Mouse (Mus musculus) midbrain, embryonic 16.5 days (tissue): ENCODE results near the gene Plekhh2. TPM values are rescaled to one million over a fixed set of nuclear protein-coding genes. Genes with fewer than 3 reads are reported as not detected.
A peak's percentile ranks its signal among the peaks of the same experiment; 100 is the strongest.

Source experiments
- ATAC-seq: fragments of 200-750 bp; cut with Nextera tagmentation; 2 replicates; pipeline ENCODE4 v1.8.0; 2017; ENCODE audit warnings: moderate TSS enrichment
- H3K27ac ChIP-seq: fragments of 300-500 bp; sonication (generic); 2 replicates; pipeline ENCODE4 v1.5.1; 2014; ENCODE audit warnings: mild to moderate bottlenecking, low read length, mixed read lengths
- H3K27me3 ChIP-seq: fragments of 300-500 bp; sonication (generic); 2 replicates; pipeline ENCODE4 v1.6.1; 2014; ENCODE audit warnings: low read depth, low read length, mixed read lengths; ENCODE audit not compliant: control insufficient read depth, insufficient read depth
- H3K36me3 ChIP-seq: fragments of 300-500 bp; sonication (generic); 2 replicates; pipeline ENCODE4 v1.6.1; 2014; ENCODE audit warnings: mild to moderate bottlenecking, low read length, moderate library complexity, mixed read lengths; ENCODE audit not compliant: control insufficient read depth, insufficient read depth
- H3K4me1 ChIP-seq: fragments of 300-500 bp; sonication (generic); 2 replicates; pipeline ENCODE4 v1.6.1; 2014; ENCODE audit warnings: mild to moderate bottlenecking, low read length, mixed read lengths; ENCODE audit not compliant: control insufficient read depth, insufficient read depth
- H3K4me2 ChIP-seq: fragments of 300-500 bp; sonication (generic); 2 replicates; pipeline ENCODE4 v1.6.1; 2014; ENCODE audit warnings: mild to moderate bottlenecking, low read length, mixed read lengths
- H3K4me3 ChIP-seq: fragments of 300-500 bp; sonication (generic); 2 replicates; pipeline ENCODE4 v1.5.1; 2014; ENCODE audit warnings: low read depth, mild to moderate bottlenecking, low read length, moderate library complexity, mixed read lengths
- H3K9ac ChIP-seq: fragments of 300-500 bp; sonication (generic); 2 replicates; pipeline ENCODE4 v1.6.1; 2014; ENCODE audit warnings: low read depth, low read length, mixed read lengths
- H3K9me3 ChIP-seq: fragments of 300-500 bp; sonication (generic); replicated peaks from 2 replicates; pipeline ENCODE4 v1.6.1; 2014; ENCODE audit warnings: mild to moderate bottlenecking, low read length, mixed read lengths; ENCODE audit not compliant: control insufficient read depth, poor library complexity, severe bottlenecking
- WGBS: fragments of 180-500 bp; shearing (Covaris S2); extraction: QIAGEN DNeasy Blood & Tissue Kit; methylation state at CpG from one replicate; pipeline ENCODE4 v1.1.7; 2014; 5-methylcytosine and 5-hydroxymethylcytosine counted together
- polyA plus RNA-seq: library from polyadenylated mRNA; unstranded; fragments of >200 nt; fragmentation: Nextera tagmentation; extraction: Ambion mirVana; gene quantifications from 2 replicates; pipeline ENCODE4 v1.2.1, GENCODE M21; 2015

Gene Plekhh2
- 1.9 and 2.3 TPM in 2 replicates for polyA plus RNA-seq

GRCm38 (mm10) chr17:84511682-84512515 is at the start of gene Plekhh2:
Gene Plekhh2 (plus strand): TSS chr17:84511895.
- Histone ChIP-seq H3K27me3 (no peaks in the 10 kb centered on the region), H3K4me1 (peaks cover 10% of the 10 kb centered on the region), H3K4me3 (peak within 1 kb of the TSS; percentile 89), H3K9ac (peak within 1 kb of the TSS; percentile 82), H3K9me3 (no peaks in the 10 kb centered on the region), H3K4me2 (peak within 1 kb of the TSS; percentile 96), H3K36me3 (no peaks in the 10 kb centered on the region), H3K27ac (peak within 1 kb of the TSS; percentile 47)
- under 1% methylated on average over 73 of the region's 79 CpGs for WGBS
- ATAC-seq: peak; percentile 95

- Histone ChIP-seq H3K4me3 (peak within 1 kb of the TSS; percentile 96), H3K27me3 (no peaks in the 10 kb centered on the region), H3K27ac (peak within 1 kb of the TSS; percentile 87), H3K4me2 (peak within 1 kb of the TSS; percentile 91), H3K9me3 (no peaks in the 10 kb centered on the region), H3K9ac (peak within 1 kb of the TSS; percentile 95), H3K36me3 (no peaks in the 10 kb centered on the region), H3K4me1 (peaks cover 9% of the 10 kb centered on the region)
- peak; percentile 98 for ATAC-seq
- WGBS: under 1% methylated on average over 67 of the region's 67 CpGs
Measured at GRCm38 (mm10) chr17:84465753-84466608, 45.7 kb upstream of the Plekhh2 start, which contains the start of gene Thada. Gene Thada (minus strand): TSS chr17:84466205.

- Histone ChIP-seq H3K9ac (no peak overlapping the region), H3K36me3 (no peaks in the 10 kb centered on the region), H3K4me1 (no peaks in the 10 kb centered on the region), H3K27me3 (no peaks in the 10 kb centered on the region), H3K9me3 (no peaks in the 10 kb centered on the region), H3K27ac (no peak overlapping the region), H3K4me3 (no peak overlapping the region), H3K4me2 (no peak overlapping the region)
- 58% methylated on average over 4 of the region's 4 CpGs for WGBS
- ATAC-seq: no peak
Measured at GRCm38 (mm10) chr17:84474312-84474711, 37.4 kb upstream of the Plekhh2 start.

GRCm38 (mm10) chr17:84477176-84477575 is 34.5 kb upstream of the Plekhh2 start:
- H3K27me3 ChIP-seq: no peaks in the 10 kb centered on the region
- no peaks in the 10 kb centered on the region for H3K9me3 ChIP-seq
- no peaks in the 10 kb centered on the region for H3K36me3 ChIP-seq
- WGBS: 87% methylated on average over 5 of the region's 5 CpGs
- H3K4me3 ChIP-seq: no peak overlapping the region
- no peak overlapping the region for H3K4me2 ChIP-seq
- no peak overlapping the region for H3K27ac ChIP-seq
- H3K9ac ChIP-seq: no peak overlapping the region
- no peaks in the 10 kb centered on the region for H3K4me1 ChIP-seq
- ATAC-seq: no peak

- ATAC-seq: no peak
- H3K27me3 ChIP-seq: no peaks in the 10 kb centered on the region
- H3K9ac ChIP-seq: no peak overlapping the region
- H3K36me3 ChIP-seq: no peaks in the 10 kb centered on the region
- H3K9me3 ChIP-seq: no peaks in the 10 kb centered on the region
- no peak overlapping the region for H3K4me2 ChIP-seq
- 76% methylated on average over 4 of the region's 4 CpGs for WGBS
- H3K4me1 ChIP-seq: no peaks in the 10 kb centered on the region
- no peak overlapping the region for H3K4me3 ChIP-seq
- H3K27ac ChIP-seq: no peak overlapping the region
Measured at GRCm38 (mm10) chr17:84478276-84478675, 33.4 kb upstream of the Plekhh2 start.

GRCm38 (mm10) chr17:84480464-84481355 is 31.0 kb upstream of the Plekhh2 start:
- Histone ChIP-seq H3K4me3 (no peak overlapping the region), H3K27ac (no peak overlapping the region), H3K9ac (no peak overlapping the region), H3K36me3 (no peaks in the 10 kb centered on the region), H3K4me1 (no peaks in the 10 kb centered on the region), H3K9me3 (no peaks in the 10 kb centered on the region), H3K27me3 (no peaks in the 10 kb centered on the region), H3K4me2 (no peak overlapping the region)
- WGBS: 43% methylated on average over 15 of the region's 15 CpGs
- ATAC-seq: peak; percentile 56; the same call in 1 of the 2 replicates

- WGBS: 87% methylated on average over 3 of the region's 3 CpGs
- no peak for ATAC-seq
- no peak overlapping the region for H3K9ac ChIP-seq
- H3K9me3 ChIP-seq: no peaks in the 10 kb centered on the region
- H3K4me1 ChIP-seq: no peaks in the 10 kb centered on the region
- H3K4me3 ChIP-seq: no peak overlapping the region
- no peak overlapping the region for H3K4me2 ChIP-seq
- H3K27me3 ChIP-seq: no peaks in the 10 kb centered on the region
- H3K27ac ChIP-seq: no peak overlapping the region
- no peaks in the 10 kb centered on the region for H3K36me3 ChIP-seq
Measured at GRCm38 (mm10) chr17:84482831-84483230, 28.9 kb upstream of the Plekhh2 start.

- no peak overlapping the region for H3K9ac ChIP-seq
- H3K4me1 ChIP-seq: no peaks in the 10 kb centered on the region
- H3K36me3 ChIP-seq: no peaks in the 10 kb centered on the region
- H3K27me3 ChIP-seq: no peaks in the 10 kb centered on the region
- H3K27ac ChIP-seq: no peak overlapping the region
- H3K4me3 ChIP-seq: no peak overlapping the region
- no peak overlapping the region for H3K4me2 ChIP-seq
- no peaks in the 10 kb centered on the region for H3K9me3 ChIP-seq
- ATAC-seq: no peak
- 83% methylated on average over 6 of the region's 6 CpGs for WGBS
Measured at GRCm38 (mm10) chr17:84483673-84484320, 27.9 kb upstream of the Plekhh2 start.
